Mouse (Mus musculus) heart, postnatal 0 days (tissue): ENCODE measurements around the gene Xylt1.

Experiments
- CTCF ChIP-seq: IDR thresholded peaks from 2 replicates; pipeline ENCODE4 v1.5.1; 2016; ENCODE audit warnings: antibody characterized with exemption, control low read depth, low read depth
- EP300 ChIP-seq: IDR thresholded peaks from 2 replicates; pipeline ENCODE4 v1.6.1; 2016; ENCODE audit warnings: antibody characterized with exemption, low read depth

- TF ChIP-seq CTCF (no peak), EP300 (no peak)
These were observed 25.6 kb downstream of the Xylt1 start for GRCm38 (mm10) chr7:117406336-117406735.
